Mouse (Mus musculus) natural killer cell, adult 2 months (primary cell): ENCODE results near the gene Pkdrej.
"Not testable (repeated sequence)": the region's sequence is repeated elsewhere in the genome, so short reads cannot be mapped to it uniquely, and the experiment has no call there.

Experiments used
- DNase-seq, 2 experiments: peaks; one replicate each; pipeline ENCODE4 v3.0.0; 2022; ENCODE audit warnings: low spot score in 2 of 2

Gene Pkdrej

DNA sequence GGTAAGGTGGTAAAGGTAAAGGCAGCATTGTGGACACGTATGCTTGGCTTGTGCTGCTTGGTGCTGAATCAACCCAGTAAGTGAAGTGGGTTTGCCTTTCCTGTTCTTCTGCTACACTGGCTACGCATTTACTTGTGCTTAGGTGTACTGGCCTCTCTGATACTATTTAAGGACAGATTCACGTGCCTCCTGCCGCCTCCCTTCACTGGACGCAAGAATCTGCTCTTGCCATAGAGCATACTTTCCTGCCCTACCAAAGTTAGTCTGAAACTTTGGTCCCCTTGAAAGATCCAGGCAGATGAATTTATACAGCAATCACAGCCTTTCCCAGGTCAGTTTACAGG, 11.1 kb downstream of the Pkdrej start:
- DNase-seq, result no peak

DNA sequence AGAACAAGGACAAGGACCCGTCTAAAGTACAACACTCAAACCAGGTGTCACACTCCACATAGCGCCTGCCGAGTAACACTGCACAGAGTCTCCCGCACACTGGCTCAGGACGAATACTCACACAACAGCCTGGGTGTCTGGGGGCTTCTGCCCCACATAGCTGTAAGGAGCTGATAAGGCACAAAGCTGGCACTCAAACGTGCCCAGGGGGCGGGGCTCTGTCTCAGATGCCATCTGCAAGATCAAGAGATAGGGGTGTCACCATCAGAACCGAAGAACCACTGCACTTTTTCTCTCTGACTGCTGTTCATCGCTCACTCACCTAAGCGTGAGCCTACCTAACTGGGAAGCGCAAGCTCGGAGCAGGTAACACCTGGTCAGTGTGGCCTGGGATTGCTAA, 12.4 kb downstream of the Pkdrej start:
- no peak for DNase-seq

- no peak for DNase-seq
These were observed 13.1 kb downstream of the Pkdrej start for GRCm38 (mm10) chr15:85808434-85808833.

DNA sequence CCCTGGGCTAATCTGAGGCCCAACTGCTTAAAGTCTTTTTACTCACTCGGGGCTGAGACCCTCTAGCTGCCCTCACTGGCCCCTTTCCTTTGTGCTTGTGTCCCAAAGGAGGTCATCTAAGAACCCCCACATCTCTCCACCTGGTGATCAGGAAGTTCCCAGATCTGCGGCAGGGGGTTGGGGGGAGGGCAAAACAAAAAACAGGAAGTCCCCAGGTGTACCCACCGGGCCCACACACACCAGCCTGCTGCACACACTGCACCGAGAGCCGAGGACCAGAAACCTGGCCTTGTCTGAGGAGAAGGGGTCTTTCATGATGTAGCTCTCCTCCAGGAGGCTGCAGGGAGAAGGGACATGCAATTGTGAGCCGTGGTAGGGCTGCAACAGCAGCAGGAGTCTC, 13.5 kb downstream of the Pkdrej start:
- no peak for DNase-seq

- DNase-seq, result no peak
These were observed 14.1 kb downstream of the Pkdrej start for GRCm38 (mm10) chr15:85807404-85807803.

DNA sequence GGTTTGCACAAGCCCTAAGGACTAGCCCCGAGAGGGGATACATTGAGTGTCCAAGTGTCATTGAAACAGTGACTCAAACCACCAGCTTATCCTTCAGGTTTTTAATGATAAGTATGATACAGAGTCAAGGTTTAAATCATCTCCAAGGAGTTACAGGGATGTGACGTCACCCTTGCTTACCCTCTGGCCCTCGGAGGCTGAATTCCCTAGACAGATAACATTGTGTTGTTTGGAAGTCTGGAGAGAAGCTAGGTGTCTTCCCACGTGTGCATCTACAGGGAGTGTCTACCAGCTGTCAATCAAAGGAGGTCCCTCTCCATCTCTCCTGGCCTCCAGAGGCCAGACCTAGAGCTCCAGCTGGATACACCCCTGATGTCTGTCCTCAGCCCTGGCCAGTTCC, 14.6 kb downstream of the Pkdrej start:
- DNase-seq, result no peak

- DNase-seq, result no peak
These were observed 18.6 kb downstream of the Pkdrej start for GRCm38 (mm10) chr15:85802931-85803330.

- no peak for DNase-seq
These were observed 22.9 kb downstream of the Pkdrej start for GRCm38 (mm10) chr15:85798676-85799075.

DNA sequence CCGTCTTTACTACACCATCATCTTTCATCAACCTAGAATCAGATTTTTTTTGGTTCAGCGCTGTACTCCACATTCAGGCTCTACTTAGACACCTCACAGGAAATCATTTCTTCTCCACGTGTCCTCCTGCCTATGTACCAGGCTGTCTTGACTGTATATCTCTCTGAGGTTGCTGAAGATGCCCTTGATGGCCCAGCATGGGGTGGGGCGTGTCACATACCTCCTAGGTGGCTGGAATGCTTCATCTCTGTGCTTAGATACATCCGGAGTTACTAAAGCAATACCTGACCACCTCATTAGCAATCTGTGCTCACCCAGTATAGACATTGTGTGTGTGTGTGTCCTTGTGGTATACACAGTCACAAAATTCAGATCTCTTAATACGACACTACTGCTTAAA, 26.0 kb downstream of the Pkdrej start:
- DNase-seq, result no peak

DNA sequence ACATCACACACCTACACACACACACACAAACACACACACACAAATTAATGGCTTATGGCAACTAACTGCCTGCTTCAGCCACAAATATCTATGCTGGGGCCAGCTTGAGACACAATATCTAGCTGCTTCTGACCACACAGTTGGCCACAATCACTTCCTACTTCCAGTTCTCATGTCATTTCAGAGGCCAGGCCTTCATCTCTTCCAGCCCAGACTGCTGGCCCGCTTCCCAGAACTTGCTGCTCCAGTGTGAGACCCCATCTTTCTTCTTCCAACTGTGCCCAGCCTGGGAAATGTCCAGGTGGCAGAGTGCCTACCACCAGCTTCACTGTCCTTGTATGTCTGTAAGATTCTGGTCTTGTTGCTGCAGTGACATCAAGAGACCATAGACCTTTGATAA, 28.7 kb downstream of the Pkdrej start:
- DNase-seq, result no peak

DNA sequence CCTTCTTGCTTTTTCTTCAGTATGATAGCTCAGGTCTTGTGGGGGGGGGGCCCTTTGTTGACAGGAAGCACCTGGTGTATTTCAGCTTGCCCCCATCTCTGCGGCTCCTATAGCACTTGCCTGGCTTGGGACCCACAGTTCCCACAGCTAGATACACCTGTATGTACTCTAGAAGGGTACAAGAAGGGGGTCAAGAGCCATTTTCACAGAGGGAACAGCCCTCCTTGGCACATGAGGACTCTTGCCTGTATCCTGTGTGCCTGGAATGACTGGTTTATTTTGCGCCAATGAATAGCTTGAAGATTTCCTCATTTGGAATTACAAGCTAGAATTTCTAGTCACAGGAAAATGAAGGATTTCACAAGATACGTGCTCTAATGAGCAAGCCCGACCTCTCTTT, 30.1 kb downstream of the Pkdrej start:
- DNase-seq, result no peak

GRCm38 (mm10) chr15:85788633-85789032, 32.9 kb downstream of the Pkdrej start:
- DNase-seq, result no peak

GRCm38 (mm10) chr15:85788051-85788450, 33.5 kb downstream of the Pkdrej start:
- DNase-seq, result no peak

DNA sequence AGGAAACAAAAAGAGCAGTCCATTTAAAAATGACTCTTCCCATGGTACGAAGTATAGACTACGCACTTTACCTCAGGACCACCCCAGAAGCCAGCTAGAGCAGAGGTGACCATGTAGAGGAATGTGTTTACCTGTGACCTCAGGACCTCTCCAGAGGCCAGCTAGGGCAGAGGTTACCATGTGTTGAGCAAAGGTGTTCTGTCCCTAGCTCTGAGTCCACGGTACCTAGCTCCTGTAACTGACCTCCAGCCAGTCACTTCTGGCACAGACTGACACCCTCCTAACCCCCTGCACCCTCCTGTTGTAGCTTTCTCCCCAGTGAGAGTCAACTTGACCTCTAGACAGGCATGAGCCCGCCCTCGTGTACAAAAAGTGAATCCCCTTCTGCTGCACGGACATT, 34.1 kb downstream of the Pkdrej start:
- no peak for DNase-seq

GRCm38 (mm10) chr15:85786711-85787110, 34.8 kb downstream of the Pkdrej start:
- no peak for DNase-seq

- DNase-seq, result no peak
These were observed 37.2 kb downstream of the Pkdrej start for GRCm38 (mm10) chr15:85784341-85784740.

DNA sequence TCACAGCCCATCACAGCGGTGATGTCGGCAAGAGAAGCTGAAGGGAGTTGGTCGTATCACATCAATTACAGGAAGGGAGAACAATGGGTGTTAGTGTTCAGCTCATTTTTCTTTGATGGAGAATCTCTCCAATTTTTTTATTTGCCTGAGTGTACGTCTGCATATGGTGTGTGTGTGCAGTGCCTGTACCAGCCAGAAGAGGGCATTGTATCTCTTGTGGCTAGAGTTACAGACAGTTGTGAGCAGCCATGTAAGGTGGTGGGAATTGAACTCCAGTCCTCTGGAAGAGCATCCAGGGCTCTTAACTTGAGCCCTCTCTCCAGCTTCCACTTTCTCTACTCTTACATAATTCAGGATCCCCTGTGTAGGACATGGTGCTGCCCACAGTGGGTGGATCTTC, 38.4 kb downstream of the Pkdrej start:
- no peak for DNase-seq

- not testable (repeated sequence) for DNase-seq
These were observed 42.6 kb downstream of the Pkdrej start for GRCm38 (mm10) chr15:85778891-85779290.

DNA sequence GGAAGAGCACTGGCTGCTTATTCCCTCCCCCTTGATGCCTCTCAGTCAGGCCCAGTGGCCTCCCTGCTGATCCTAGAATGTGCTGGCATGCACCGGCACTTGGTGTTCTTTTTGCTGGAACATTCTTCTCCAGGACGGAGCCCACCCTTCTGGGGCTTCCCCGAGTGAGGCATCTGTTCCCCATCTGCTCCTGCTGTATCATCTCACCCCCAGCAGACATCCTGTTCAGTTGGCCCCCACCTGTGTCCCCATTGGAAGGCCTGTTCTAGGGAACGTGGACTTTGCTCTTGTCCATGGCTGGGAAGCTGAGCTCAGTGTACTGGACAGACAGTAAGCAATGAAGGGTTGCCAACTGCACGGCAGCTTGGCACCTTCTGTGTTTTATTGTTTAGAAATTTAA, 44.8 kb downstream of the Pkdrej start:
- no peak for DNase-seq

DNA sequence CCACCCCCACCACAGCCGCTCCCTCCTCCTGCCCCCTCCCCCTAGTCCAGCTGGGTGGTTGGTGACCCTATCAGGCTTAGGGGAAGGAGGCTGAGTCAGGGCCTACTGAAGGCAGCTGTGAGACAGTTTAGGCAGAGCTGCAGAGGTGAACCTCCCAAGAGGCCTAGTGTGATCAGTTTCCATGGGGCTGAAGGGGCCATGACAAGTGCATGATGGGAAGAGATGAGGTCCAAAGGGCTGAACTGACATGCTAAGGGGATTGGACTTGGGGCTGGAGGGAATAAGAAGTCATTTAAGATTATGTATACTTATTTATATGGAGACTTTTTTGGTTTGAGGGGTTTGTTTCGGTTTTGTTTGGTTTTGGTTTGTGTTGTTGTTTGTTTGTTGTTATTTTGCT, 45.3 kb downstream of the Pkdrej start:
- no peak for DNase-seq

DNA sequence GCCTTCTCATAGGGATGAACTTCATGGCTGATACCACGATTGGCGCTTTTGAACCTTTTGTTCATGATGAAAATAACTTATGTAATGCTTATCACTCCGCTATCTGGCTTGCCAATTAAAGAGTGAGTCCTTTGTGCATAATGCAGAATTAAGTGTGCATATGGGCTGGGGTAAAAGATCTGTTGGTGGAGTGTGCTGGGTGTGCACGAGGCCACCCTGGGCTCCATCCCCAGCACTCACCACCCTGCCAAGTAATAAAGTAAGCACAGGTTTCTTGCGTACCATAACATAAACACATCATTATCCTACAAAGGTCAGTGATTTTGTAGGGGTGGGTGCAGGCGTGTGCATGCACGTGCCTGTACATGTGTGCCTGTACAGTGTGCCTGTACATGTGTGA, 46.5 kb downstream of the Pkdrej start:
- DNase-seq, result no peak

DNA sequence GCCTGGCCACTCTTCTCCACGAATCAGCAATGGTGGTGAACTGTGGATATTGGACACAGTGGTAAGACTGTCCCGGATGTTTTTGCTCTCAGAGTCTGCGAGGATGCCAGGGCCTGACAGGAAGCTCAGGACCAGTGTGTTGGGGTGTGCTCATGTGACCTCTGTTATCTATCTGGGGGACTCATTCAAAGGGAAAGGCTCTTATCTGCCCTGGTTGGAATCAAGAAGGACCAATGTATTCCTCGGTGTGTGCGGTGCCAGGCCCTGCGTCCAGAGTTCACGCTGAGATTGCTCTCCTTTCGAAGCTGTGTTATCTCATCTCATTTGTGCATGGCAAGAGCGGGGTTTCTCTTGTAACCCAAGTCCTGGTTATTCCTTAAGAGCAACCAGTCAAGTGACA, 47.1 kb downstream of the Pkdrej start:
- DNase-seq, result no peak

- DNase-seq, result no peak
These were observed 49.3 kb downstream of the Pkdrej start for GRCm38 (mm10) chr15:85772146-85772740.

GRCm38 (mm10) chr15:85771306-85772121, 50.0 kb downstream of the Pkdrej start:
- DNase-seq, result no peak
